Mouse (Mus musculus): ENCODE measurements around the gene Adad2.
A peak's percentile ranks its signal among the peaks of the same experiment; 100 is the strongest.

Gene Adad2

DNA sequence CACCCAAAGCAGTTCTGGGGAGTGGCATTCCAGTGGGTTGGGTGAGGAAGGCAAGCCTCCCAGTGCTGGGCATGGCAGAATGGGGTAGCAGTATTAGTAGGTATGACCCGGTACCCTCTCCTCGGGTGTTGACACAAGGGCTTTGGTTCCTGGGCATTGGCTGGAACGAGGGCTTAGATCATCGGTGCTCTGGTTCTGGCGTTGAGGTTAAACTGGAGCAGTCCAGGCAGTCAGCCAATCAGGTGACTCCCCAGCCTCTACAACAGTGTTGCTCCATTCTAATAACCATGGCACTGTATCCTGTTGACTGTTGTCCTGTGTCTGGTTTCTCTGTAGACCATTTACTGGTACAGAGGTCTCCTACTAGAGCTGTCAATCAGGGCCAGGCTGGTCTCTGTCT is 5.0 kb downstream of the Adad2 start:
- DNase-seq = no peak

DNA sequence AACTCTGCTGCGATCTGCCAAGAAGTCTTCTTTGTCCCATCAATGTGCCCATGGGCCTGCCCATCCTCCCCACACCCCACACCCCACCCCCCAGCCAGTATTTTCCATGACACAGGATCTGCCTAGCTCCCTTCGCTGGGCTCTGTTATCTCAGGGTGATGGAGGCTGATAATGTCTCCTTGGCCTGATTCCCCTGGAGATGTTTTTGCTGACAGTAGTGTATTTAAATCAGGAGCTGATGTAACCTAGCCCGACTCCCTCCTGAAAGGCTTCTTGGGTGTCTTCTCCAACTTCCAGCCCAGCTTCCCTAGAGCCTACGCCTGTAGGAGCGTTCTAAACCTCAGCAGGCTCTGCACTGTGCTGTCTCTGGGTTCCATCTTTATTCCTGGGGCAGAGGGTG is 6.3 kb downstream of the Adad2 start:
- no peak for DNase-seq

DNA sequence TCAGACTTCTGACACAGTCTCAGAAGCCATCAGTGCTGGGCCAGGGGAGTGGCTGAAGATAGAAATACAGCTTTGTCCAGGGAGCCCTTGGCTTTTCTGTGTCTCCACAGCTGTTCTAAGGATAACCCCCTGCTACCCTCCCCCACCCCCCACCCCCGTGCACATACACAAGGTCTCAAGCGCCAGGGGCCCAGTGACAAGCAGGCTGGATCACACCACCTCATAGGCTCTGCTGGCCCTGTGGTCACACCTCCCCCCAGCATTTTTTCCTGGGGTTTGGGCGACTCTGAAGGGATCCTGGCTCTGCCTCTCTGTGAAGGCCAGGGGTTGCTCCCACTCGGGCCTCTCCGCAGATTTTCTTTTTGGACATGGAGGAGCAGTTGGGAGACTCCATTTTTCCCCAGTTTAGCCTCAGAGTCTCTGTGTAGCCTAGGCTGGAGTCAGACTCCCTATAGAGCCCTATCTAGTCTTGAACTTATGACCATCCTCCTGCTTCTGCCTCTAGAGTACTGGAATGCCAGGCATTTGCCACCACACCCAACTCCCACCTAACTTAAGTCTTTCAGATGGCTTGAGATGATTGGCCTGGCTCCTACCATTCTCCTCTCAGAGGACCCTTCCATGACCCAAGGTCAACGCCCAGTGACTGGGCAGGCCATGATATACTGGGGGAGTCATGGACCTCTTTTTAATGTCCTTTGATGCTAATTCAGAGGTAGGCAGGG is 7.7 kb downstream of the Adad2 start:
- no peak for DNase-seq

DNA sequence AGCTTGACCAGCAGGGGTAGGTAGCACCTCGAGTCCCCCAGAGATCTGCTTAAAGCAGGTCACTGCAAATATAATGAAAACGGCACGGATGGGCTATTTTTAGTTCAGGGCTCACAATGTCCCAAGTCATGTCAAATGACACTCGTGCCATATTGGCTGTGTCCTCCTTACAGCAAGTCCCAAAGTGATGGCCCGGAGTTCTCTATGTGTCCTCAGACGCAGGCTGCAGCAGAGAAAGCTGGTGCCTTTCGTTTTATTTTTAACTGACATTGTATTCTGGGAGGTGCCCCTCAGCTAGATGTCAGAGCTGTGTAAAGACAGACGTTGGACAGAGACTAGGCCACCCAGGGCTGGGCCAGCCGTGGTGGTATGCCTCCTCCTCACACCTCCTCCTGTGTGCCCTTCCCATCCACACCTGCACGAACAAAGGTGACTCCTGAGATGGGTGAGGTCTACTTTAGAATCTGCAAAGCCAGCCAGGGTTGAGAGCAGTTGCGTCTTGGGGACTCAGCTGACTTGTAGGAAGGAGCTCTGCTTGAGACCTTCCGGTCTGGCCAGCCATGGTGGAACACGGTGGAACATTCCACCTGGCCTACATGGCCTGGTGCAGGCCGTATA is 8.4 kb downstream of the Adad2 start:
- DNase-seq = no peak

DNA sequence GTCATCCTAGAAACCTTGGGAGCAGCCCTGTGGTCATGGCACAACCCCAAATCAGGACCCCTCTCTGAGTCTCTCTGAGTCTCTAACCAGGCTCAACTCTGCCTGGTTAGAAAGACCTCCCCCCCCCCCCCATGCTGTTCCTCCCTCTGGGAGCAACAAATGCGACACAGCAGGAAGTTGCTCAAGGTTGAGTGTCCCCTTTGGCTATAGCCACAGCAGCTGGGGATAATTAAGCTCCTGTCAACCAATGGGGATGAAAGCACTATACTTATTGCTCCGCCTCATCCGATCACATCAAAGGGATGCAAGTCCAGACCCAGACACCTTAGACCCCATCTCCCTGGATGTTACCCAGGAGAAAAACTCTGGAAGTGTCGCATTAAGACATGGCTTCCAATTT is 10.0 kb downstream of the Adad2 start:
- DNase-seq = no peak

DNA sequence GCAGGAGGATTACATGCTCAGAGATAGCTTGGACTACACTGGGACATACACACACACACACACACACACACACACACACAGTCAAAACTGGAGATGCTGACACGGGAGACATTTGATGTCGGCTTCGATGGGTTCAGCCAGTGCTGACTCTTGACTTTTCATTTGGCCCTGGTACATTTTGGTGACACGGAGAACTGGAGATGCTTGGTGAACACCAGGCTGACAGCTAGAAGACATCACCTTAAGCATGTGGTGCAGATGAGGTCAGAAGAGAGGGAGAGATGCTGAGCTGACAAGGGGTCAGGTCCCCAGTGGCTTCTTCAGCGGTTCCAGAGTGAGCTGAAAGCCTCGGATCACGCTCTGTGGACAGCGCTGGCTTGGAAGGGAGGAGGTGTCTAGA is 10.5 kb downstream of the Adad2 start:
- no peak for DNase-seq

DNA sequence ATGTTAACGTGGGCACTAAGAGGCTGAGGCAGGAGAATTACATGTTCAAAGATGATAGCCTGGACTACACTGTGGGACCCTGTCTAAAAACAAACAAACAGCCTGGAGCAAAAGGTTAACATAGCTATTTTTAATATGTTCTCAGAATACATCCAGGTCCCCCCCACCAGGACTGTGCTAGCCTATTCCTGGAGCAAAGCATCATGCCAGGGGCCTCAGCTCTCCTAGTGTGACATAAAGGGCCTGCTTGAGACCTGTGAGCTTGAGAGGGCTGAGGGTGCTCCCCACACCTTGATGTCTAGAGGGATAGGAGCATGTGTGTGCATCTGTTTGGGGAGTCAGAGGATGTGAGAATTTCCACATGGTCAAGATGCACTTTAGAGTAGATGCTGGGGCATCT is 11.2 kb downstream of the Adad2 start:
- DNase-seq = no peak

DNA sequence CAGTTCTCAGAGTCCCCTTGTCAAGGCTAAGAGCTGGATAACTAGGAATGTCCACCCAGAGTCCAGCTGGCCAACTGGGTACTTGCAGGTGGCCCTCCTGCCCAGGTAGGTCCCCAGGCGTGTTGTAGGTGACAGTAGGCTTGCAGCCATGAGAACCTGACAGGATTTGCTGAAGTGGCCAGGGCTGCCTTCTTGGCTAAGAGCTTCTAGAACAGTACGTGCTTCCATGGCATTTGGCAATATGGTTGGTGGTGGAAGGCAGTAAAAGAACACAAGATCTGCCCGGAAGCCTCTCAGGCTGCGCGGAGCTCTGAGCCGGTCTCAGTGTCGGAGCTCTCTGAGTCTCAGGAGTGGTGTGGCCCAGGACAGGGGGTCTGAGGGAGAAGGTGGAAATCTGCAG is 12.4 kb downstream of the Adad2 start:
- no peak for DNase-seq

DNA sequence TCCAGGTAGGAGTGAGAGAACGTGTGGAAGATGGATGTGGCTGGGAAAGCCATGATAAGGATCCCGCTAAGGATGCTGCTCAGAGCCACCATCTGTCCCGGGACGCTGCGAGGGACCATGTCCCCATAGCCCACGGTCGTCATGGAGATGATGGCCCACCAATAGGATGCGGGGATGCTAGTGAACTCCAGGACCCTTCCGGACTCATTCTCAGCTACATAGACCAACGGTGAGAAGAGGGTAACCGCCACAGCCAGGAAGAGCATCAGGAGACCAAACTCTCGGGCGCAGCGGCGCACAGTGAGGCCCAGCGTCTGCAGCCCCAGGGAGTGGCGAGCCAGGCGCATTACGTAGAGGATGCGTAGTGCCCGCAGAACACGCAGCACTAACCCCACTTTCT is 13.2 kb downstream of the Adad2 start:
- DNase-seq = no peak

DNA sequence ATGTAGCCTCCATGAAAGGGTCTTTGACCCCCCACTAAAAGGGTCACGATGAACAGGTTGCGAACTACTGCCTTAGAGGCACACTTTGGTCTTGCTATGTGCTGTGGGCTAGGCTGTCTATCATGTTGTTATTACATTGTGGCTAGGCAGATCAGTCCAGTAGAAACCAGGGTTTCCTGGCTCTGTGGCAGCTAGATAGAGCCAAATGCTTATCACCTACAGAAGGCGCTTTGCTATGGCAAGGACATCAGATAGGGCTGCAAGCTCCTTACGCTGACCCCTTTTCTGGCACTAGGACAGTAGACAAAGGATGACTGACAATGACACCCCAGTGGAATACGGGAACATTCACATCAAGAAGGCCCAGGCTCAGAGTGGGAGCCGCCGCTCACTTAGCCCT is 14.7 kb downstream of the Adad2 start:
- DNase-seq = no peak

DNA sequence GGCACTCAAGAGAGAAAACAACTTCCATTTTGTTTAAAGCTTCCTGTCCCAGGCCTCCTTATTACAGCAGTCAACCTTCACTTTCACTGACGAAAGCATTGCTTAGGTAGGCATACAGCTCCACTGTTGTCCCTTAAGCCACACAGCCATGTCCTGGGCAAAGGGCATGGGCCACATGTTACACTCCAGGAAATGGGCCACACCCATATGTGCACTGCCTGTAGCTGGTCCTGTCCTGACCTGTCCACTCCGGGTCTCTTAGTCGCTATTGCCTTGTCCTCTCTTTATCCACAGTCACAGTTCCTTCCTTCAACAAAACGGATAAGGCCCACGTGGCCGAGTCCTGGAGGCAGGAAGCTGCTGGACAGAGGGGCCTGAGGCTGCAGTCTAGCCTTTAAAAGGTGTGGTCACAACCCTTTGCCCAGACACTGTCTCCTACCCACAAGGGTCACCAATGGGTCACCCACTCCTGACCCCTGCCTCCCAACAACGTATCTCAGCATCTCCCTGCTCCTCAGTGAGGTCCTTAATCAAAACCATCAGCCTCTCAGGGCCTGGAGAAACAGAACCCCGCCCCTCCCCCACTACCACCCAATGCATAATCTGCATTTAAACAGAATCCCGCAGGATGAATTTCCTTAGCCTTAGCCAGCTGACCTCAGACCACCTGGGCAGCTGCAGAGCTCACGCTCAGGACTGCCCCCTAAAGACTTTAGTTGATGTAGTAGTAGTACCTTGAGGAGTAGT is 15.2 kb downstream of the Adad2 start:
- DNase-seq = no peak

DNA sequence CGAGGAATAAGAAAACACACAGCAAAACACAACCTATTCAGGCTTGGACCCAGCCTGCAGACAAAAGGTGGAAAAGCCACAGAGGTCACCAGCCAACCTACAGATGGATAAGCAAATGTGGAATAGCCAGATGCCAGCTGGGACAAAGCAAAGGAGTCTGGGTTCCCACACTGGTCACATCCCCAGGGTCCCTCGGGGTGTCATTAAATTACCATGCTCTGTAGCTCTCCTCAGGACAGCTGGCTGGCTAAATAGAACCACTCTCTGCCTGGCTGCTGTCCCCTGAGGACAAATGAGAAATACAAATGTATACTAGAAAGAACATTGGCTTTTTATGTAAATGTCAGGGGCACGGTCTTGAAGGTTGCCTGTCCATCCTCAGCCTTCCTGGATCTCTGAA is 18.3 kb downstream of the Adad2 start:
- DNase-seq = no peak

DNA sequence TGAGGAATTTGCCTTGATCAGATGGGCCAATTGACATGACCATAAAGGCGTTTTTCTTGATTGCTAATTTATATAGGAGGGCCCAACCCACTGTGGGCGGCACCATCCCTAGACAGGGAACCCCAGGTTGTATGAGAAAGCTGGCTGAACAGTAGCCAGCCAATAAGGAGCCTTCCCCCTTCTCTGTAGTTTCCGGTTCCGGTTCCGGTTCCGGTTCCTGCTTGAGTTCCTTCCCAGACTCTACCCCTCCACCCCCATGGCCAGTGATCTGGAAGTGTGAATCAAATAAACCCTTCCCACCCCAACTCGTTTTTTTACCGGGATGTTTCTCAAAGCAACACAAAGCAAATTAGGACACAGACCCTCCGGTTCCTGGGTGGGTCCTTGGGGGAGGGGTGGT is 19.7 kb downstream of the Adad2 start:
- no peak for DNase-seq

DNA sequence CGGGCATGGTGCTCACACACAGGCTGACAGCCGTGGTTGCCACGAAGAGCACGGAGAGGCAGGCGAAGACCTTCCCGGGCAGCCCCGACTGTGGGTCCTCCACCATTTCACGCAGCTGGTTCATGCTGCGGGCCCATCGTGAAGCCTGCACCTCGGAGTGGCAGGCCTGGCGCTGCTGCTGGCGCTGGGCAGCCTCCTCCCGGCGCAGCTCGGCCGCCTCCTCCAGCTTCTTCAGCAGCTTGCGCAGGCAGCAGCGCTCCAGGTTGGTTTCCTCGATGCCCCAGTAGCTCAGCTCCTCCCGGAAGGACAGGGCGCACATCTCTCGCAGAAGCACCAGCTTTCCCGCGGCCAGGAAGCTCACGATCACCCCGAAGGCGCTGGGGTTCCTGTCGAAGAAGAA is 20.4 kb downstream of the Adad2 start:
- no peak for DNase-seq

DNA sequence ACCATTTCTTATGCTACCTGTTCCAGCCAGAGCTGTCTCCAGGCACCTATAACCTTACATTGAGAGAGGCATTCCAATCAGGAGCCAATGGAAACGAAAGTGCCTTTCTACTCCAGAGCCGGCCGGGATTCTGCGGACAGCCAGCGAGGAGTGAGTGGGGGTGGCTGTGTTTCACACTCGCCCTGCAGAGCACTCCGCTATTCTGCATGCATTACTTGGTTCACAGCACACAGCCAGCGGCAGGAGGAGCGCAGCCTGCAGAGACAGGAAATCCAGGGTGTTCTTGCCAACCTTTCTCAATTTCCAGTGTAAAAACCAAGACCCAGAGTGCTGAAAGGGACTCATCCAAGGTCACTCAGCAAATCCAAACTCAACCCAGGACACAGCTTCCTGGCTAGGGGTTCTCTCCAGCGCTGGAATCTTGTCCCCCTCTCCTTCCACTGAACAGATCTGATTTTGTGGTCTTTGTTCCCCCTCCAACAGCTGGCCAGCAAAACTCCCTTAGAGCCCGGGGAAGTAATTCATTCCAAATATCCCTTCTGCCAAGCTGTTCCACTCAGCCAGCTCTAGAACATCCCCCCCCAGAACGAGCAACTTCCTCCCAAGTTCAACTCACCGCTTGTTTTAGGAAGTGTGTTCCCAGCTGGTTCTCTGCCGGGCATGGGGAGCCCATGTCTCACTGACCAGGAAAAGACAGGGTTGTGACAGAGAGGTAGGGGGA is 22.2 kb downstream of the Adad2 start:
- DNase-seq = peak; percentile 27

DNA sequence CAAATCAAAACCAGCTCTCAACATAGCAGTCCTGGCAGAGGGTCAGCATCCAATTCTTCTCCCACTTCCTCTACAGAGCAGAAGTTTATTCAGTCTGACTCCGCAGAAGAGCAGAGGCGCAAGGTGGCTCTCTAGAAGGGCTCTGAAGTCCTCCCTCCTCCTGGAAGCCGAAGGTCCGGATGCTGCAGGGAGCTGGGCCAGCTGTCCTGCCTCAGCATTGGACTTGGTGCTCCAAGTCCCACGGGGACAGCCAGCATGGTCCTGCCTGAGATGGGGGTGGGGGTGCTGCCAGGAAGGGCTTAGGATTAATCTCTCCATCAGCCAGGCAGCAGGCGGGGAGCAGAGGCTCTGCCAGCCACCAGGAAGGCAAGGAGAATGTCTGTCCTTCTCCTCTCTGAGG is 22.8 kb downstream of the Adad2 start, which contains the start of gene Kcng4:
TSS of gene Kcng4 (minus strand) at position 303 of the 400 bp plus-strand sequence.
- DNase-seq = peak; percentile 45

DNA sequence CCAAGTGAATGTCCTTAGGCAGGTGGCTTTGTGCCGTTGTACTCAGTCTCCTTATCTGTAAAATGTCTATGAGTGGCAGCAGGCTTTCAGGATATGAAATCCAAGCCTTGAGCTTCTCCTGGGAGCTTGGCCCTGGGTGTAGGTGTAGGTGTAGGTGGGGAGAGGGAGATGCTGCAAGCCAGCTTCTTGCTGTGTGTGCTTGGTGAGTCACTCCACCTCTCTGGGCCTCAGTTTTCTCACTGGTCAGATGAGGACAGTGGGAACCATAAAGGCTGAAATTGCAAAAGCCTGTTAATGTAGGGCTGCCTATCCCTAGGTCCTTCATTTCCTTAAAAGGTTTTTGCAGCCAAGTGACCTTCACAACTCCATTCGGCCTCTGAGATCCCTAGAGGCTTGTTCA is 23.4 kb downstream of the Adad2 start:
- DNase-seq = no peak

DNA sequence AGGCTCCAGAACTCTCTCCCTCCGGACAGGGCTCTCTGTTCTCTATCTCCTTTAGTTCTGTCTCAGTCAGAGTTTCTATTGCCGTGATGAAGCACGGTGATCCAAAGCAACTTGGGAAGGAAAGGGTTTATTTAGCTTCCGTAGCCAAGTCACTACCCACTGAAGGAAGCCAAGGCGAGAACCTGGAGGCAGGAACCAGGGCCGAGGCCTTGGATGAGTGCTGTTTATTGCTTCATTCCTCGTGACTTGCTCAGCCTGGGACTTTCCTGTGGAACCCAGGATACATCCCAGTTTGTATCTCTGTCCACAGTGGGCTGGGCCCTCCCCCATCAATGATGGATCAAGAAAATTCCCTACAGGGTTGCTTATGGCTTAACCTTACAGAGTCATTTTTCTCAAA is 24.2 kb downstream of the Adad2 start:
- DNase-seq = no peak

DNA sequence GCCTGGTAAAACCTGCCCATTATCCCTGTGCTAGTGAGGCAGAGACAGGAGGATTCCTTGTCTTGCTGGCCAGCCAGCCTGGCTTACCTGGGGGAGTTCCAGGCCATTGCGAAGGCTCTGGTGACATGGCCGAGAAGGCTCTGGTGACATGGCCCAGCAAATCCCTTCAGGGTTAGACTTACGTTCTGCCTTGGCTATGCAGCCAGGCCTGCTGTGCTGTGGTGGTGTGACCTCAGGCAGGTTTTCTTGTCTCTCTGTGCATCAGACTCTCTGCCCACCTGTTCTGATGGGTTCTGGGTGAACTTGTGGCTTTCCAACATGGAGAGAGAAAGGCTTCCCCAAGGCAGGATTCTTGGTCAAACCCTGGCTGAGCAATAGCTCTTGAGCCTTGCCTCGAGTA is 24.8 kb downstream of the Adad2 start:
- no peak for DNase-seq

DNA sequence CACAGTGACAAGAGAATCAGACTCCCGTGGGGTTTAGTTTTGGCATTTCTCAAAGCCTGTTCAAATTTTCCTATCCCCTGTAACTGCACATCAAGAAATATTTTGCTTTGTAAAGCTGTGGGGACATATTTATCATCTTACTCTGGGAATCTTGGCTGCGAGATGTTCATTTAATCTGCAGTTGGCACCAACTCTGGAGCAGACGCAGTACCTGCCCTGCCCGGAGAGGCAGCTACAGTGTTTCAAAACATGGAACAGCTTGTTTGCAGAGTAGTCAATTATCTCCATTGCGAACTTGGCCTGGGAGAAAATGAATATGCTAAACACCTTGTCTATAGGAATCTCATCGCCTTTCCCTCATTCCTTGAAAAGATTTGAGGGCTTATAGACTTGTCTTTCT is 25.7 kb downstream of the Adad2 start:
- no peak for DNase-seq

DNA sequence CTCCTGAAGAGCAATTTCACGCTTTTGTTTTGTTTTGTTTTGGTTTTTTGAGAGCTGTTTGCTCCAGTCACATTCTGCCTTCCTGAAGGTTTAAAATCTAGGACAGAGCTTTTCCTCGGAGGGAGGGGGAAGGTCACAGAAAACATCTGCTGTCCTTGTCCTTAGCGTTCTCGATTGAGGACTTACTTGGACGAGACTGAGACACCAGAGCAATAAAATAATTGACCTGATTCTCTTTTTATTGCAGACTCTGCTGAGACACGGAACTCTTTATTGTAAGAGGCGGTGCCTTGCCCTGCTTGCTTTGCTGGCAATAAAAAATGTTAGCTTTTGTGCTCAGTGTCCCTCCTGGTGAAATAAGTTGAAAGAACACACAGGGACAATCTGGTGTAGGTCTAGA is 27.3 kb downstream of the Adad2 start:
- DNase-seq = no peak

DNA sequence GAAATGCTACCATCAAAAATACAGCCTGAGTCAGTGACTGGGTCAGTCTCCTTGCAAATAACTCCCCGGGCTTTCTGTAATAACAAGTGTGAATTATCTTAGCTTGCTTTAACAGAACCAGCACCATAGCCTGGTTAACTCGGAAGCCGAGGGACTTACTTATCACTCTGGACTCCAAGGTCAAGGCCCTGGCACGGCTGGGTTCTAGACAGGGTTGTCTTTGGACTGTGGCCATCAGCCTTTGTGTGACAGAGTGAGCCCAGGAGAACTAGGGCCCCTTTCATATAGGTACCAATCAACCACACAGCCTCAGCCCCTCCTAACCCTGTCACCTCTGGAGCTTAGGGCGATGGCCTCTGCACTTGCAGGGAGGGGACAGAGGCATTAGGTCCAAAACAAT is 28.5 kb downstream of the Adad2 start:
- no peak for DNase-seq

DNA sequence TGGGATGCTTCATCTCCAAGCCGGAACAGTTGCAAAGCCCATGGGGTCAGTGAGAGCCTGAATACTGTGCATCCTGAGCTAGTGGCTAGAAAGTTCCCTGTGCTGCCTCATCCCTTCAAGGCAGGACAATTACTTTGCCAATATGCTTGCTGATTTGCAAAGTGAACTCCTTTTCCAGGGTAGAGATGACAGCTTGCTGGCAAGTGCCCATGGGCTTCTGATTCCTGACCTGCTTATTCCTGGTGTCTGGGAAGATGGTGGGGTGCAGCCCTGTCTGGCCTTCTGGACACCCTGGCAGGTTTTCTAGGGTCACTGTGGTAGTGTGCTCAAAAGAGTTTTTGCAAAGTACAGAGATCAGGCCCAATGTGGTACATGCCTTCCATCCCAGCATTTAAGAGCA is 30.4 kb downstream of the Adad2 start:
- no peak for DNase-seq
